Mouse (Mus musculus) intestine, postnatal 0 days (tissue): ENCODE measurements around the gene Nfkbie. TPM values are rescaled to one million over a fixed set of nuclear protein-coding genes. Genes with fewer than 3 reads are reported as not detected.

Experiments
- ATAC-seq: fragments of 200-750 bp; cut with Nextera tagmentation; 2 replicates; pipeline ENCODE4 v1.8.0; 2017; ENCODE audit warnings: mild to moderate bottlenecking, moderate TSS enrichment, moderate library complexity
- H3K27ac ChIP-seq: fragments of 300-500 bp; sonication (generic); 2 replicates; pipeline ENCODE4 v1.5.1; 2014; ENCODE audit warnings: mild to moderate bottlenecking, low read depth, low read length, moderate library complexity
- H3K27me3 ChIP-seq: fragments of 300-500 bp; sonication (generic); replicated peaks from 2 replicates; pipeline ENCODE4 v1.6.1; 2014; ENCODE audit warnings: low read length, mixed read lengths; ENCODE audit not compliant: control insufficient read depth, insufficient read depth
- H3K36me3 ChIP-seq: fragments of 300-500 bp; sonication (generic); 2 replicates; pipeline ENCODE4 v1.6.1; 2014; ENCODE audit warnings: mild to moderate bottlenecking, moderate library complexity; ENCODE audit not compliant: control insufficient read depth, insufficient read depth
- H3K4me1 ChIP-seq: fragments of 300-500 bp; sonication (generic); replicated peaks from 2 replicates; pipeline ENCODE4 v1.6.1; 2014; ENCODE audit warnings: antibody characterized with exemption, low read length, mixed read lengths; ENCODE audit not compliant: control insufficient read depth, insufficient read depth
- H3K4me2 ChIP-seq: fragments of 300-500 bp; sonication (generic); replicated peaks from 2 replicates; pipeline ENCODE4 v1.6.1; 2014; ENCODE audit warnings: low read depth, mild to moderate bottlenecking, moderate library complexity
- H3K4me3 ChIP-seq: fragments of 300-500 bp; sonication (generic); 2 replicates; pipeline ENCODE4 v1.5.1; 2014; ENCODE audit warnings: low read depth, low read length
- H3K9ac ChIP-seq: fragments of 300-500 bp; sonication (generic); 2 replicates; pipeline ENCODE4 v1.6.1; 2014; ENCODE audit warnings: mild to moderate bottlenecking, low read depth, low read length
- H3K9me3 ChIP-seq: fragments of 300-500 bp; sonication (generic); 2 replicates; pipeline ENCODE4 v1.6.1; 2016; ENCODE audit warnings: mixed run types; ENCODE audit not compliant: control insufficient read depth
- CTCF ChIP-seq: sonication (generic); IDR thresholded peaks from 2 replicates; pipeline ENCODE4 v1.5.1; 2016; ENCODE audit warnings: low read depth, mild to moderate bottlenecking, control low read depth, antibody characterized with exemption, moderate library complexity
- WGBS: fragments of 180-500 bp; shearing (Covaris S2); extraction: QIAGEN DNeasy Blood & Tissue Kit; methylation state at CpG from one replicate; pipeline ENCODE4 v1.1.7; 2014; 5-methylcytosine and 5-hydroxymethylcytosine counted together
- polyA plus RNA-seq: library from polyadenylated mRNA; unstranded; fragments of >200 nt; fragmentation: Nextera tagmentation; extraction: Ambion mirVana; gene quantifications from 2 replicates; pipeline ENCODE4 v1.2.1, GENCODE M21; 2015

The Nfkbie gene
- polyA plus RNA-seq, 1 experiment from 2014 or later, result 4.0 TPM

- Histone ChIP-seq H3K4me2 (peak within 1 kb of the TSS; percentile 89), H3K27me3 (no peaks in the 10 kb centered on the region), H3K4me1 (no peaks in the 10 kb centered on the region), H3K9me3 (no peaks in the 10 kb centered on the region), H3K9ac (peak within 1 kb of the TSS; percentile 70), H3K4me3 (peak within 1 kb of the TSS; percentile 73), H3K27ac (peak within 1 kb of the TSS; percentile 74), H3K36me3 (peaks cover 32% of the 10 kb centered on the region)
- under 1% methylated on average over 49 of the region's 61 CpGs for WGBS
- peak; percentile 96 for TF ChIP-seq CTCF
- peak; percentile 83 for ATAC-seq
Measured at GRCm38 (mm10) chr17:45563655-45564530, 8.4 kb downstream of the Nfkbie start, which contains the start of gene Slc35b2. TSS of gene Slc35b2 (plus strand) at chr17:45563874.

DNA sequence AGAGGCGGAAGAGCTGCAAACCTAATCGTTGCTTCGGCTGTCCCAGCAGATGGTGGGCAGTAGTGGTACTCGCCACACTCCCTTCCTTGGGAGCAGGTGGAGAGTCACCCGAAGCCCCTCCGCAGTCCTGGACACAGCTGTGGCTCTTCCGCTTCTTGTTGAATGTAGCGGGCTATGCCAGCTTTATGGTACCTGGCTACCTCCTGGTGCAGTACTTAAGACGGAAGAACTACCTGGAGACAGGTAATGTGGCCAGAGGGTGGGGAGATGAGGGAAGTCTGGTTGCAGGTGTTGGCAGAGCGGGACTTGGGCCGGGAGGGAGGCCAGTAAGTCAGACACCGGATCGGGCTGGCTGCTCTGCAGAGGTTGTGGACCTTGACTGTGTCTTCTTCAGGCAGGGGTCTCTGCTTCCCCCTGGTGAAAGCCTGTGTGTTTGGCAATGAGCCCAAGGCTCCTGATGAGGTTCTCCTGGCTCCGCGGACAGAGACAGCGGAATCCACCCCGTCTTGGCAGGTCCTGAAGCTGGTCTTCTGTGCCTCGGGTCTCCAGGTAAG, 9.1 kb downstream of the Nfkbie start:
- 5% methylated on average over 18 of the region's 18 CpGs for WGBS
- Histone ChIP-seq H3K9ac (peak overlapping the region; percentile 70), H3K4me1 (no peaks in the 10 kb centered on the region), H3K4me2 (peak overlapping the region; percentile 89), H3K27ac (peak overlapping the region; percentile 74), H3K9me3 (no peaks in the 10 kb centered on the region), H3K36me3 (peaks cover 39% of the 10 kb centered on the region), H3K27me3 (no peaks in the 10 kb centered on the region), H3K4me3 (peak overlapping the region; percentile 73)
- 0 out of 2 replicates have a peak, but pooled peaks have one; percentile 11 for TF ChIP-seq CTCF
- ATAC-seq, result peak; percentile 18; the same call in 1 of the 2 replicates

DNA sequence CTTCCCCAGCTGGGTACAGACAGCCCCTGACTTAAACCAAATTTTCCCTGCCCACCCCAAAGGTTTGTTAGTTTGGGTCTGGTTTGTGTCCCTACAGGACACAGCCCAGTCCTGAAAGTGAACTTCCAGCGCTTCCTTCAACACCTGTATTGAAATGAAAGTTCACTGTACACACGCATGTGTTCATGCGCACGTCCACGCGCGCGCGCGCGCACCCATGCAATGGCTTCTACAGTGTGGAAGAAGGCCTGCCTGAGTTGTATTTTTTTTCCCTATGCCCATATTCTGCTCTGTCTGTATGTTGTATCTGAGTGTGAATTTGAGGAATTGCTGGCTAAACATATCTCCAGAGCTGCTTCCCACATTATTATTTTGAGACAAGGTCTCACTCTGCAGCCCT, 9.6 kb downstream of the Nfkbie start:
- Histone ChIP-seq H3K27ac (peak overlapping the region; percentile 74; the same call in 1 of the 2 replicates), H3K27me3 (no peaks in the 10 kb centered on the region), H3K4me3 (peak overlapping the region; percentile 73; the same call in 1 of the 2 replicates), H3K9me3 (no peaks in the 10 kb centered on the region), H3K36me3 (peaks cover 43% of the 10 kb centered on the region), H3K4me2 (peak overlapping the region; percentile 89), H3K4me1 (no peaks in the 10 kb centered on the region), H3K9ac (no peak overlapping the region; the same call in 1 of the 2 replicates)
- 87% methylated on average over 11 of the region's 11 CpGs for WGBS
- ATAC-seq, result no peak
- no peak for TF ChIP-seq CTCF

- H3K4me2 ChIP-seq, result no peak overlapping the region
- no peak overlapping the region for H3K9ac ChIP-seq
- ATAC-seq, result no peak
- no peaks in the 10 kb centered on the region for H3K4me1 ChIP-seq
- no peak for TF ChIP-seq CTCF
- H3K36me3 ChIP-seq, result peaks cover 47% of the 10 kb centered on the region
- no peaks in the 10 kb centered on the region for H3K9me3 ChIP-seq
- H3K27me3 ChIP-seq, result no peaks in the 10 kb centered on the region
- no peak overlapping the region for H3K4me3 ChIP-seq
- H3K27ac ChIP-seq, result no peak overlapping the region
- 72% methylated on average over 1 of the region's 1 CpGs for WGBS
Measured at GRCm38 (mm10) chr17:45566031-45566359, 10.5 kb downstream of the Nfkbie start.

DNA sequence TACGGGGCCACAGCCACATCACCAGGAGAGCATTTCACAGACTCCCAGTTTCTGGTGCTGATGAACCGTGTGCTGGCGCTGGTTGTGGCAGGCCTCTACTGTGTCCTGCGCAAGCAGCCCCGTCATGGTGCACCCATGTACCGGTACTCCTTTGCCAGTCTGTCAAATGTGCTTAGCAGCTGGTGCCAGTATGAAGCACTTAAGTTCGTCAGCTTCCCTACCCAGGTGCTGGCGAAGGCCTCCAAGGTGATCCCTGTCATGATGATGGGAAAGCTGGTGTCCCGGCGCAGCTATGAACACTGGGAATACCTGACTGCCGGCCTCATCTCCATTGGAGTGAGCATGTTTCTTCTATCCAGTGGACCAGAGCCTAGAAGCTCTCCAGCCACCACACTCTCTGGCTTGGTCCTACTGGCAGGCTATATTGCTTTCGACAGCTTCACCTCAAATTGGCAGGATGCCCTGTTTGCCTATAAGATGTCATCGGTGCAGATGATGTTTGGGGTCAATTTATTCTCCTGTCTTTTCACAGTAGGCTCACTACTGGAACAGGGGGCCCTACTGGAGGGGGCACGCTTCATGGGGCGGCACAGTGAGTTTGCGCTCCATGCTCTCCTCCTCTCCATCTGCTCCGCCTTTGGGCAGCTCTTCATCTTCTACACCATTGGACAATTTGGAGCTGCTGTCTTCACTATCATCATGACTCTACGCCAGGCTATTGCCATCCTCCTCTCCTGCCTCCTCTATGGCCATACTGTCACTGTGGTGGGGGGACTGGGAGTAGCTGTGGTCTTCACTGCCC, 11.1 kb downstream of the Nfkbie start:
- H3K27ac ChIP-seq, result no peak overlapping the region
- ATAC-seq, result no peak
- H3K4me3 ChIP-seq, result no peak overlapping the region
- no peak overlapping the region for H3K9ac ChIP-seq
- no peaks in the 10 kb centered on the region for H3K27me3 ChIP-seq
- no peaks in the 10 kb centered on the region for H3K9me3 ChIP-seq
- no peak for TF ChIP-seq CTCF
- H3K4me2 ChIP-seq, result no peak overlapping the region
- H3K36me3 ChIP-seq, result peaks cover 52% of the 10 kb centered on the region
- 57% methylated on average over 18 of the region's 18 CpGs for WGBS
- H3K4me1 ChIP-seq, result 0 out of 2 replicates have a peak, but pooled peaks cover 1% of the 10 kb centered on the region

DNA sequence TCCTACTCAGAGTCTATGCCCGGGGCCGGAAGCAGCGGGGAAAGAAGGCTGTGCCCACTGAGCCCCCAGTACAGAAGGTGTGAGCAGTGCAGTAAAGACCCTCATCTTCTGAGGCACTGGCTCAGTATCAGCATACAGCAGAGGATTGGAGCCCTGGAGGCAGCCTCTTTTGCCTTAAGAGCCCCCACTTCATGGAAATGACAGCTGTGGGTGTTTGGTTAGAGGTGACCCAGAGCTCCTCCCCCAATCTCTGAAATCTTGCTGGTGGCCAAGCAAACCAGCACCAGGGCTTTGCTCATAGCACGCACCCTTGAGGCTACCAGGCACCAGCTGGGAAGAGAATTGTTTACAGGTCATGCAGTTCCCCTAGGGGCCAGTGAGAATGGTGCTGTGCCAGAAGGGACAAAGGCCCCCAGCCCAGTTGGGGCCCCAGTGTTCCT, 11.7 kb downstream of the Nfkbie start:
- no peak for ATAC-seq
- H3K36me3 ChIP-seq, result peaks cover 52% of the 10 kb centered on the region
- H3K4me1 ChIP-seq, result peaks cover 6% of the 10 kb centered on the region; the same call in 1 of the 2 replicates
- H3K4me2 ChIP-seq, result no peak overlapping the region
- 35% methylated on average over 4 of the region's 4 CpGs for WGBS
- H3K27ac ChIP-seq, result no peak overlapping the region
- no peaks in the 10 kb centered on the region for H3K9me3 ChIP-seq
- H3K9ac ChIP-seq, result no peak overlapping the region
- no peaks in the 10 kb centered on the region for H3K27me3 ChIP-seq
- no peak for TF ChIP-seq CTCF
- H3K4me3 ChIP-seq, result no peak overlapping the region
